Mouse (Mus musculus): Measurements from ENCODE around the gene Setd7. TPM values are rescaled to one million over a fixed set of nuclear protein-coding genes. Genes with fewer than 3 reads are reported as not detected.
A peak's percentile ranks its signal among the peaks of the same experiment; 100 is the strongest.

Gene Setd7
- polyA plus RNA-seq, 1 experiment from 2014 or later, result 3.5 TPM

DNA sequence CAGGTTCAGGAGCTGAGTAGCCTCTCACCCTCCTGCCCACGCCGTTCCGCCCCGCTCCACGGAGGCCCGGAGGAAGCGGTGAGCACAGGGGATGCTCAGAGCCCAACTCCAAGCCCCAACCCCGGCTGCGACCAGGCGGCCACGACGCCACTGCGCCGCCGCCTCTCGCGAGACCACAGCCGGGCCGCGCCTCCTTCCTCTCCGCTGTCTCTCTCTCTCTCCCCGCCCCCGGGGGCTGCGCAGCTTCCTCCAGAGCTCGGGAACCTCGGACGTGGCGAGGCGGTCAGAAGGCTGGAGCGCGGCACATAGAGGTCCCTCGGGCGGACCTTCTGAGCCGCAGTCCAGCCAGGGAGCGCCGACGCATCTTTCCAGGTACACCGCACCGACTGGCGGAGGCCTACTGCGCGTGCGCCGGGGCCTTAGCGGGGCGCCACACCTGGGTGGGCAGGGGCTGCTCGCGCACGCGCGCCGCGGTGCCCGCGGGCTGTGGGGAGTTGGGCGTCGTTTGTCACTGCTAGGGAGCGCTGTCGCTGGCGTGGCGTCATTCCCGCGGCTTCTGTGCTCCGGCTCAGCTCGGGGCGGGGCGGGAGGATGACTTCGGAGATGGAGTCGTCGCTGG, 76.8 kb downstream of the Setd7 start, which contains the start of gene Rab33b:
Gene Rab33b (plus strand): TSS at position 180 of the 619 bp plus-strand sequence.
- no peaks in the 10 kb centered on the region for H3K9me3 ChIP-seq
- H3K4me2 ChIP-seq (replicated peaks), result peak within 1 kb of the TSS; percentile 84
- H3K4me1 ChIP-seq, result peaks cover 23% of the 10 kb centered on the region
- WGBS, result under 1% methylated on average over 68 of the region's 70 CpGs
- H3K27ac ChIP-seq (replicated peaks), result peak within 1 kb of the TSS; percentile 92
- no peaks in the 10 kb centered on the region for H3K27me3 ChIP-seq
- 0 out of 2 replicates have a peak, but pooled peaks cover 4% of the 10 kb centered on the region for H3K36me3 ChIP-seq
- peak within 1 kb of the TSS; percentile 74 for H3K4me3 ChIP-seq
- H3K9ac ChIP-seq (replicated peaks), result peak within 1 kb of the TSS; percentile 82
- peak; percentile 92 for ATAC-seq (ENCODE audit: low FRiP score, low read depth)

- Histone ChIP-seq H3K4me3 (peak overlapping the region; percentile 74; the same call in 1 of the 2 replicates), H3K4me2 (replicated peaks) (peak overlapping the region; percentile 84), H3K36me3 (no peaks in the 10 kb centered on the region), H3K27ac (replicated peaks) (no peak overlapping the region), H3K9me3 (no peaks in the 10 kb centered on the region), H3K27me3 (no peaks in the 10 kb centered on the region), H3K9ac (replicated peaks) (peak overlapping the region; percentile 82; the same call in 1 of the 2 replicates), H3K4me1 (peaks cover 23% of the 10 kb centered on the region)
- no peak for ATAC-seq (ENCODE audit: low FRiP score, low read depth)
- 80% methylated on average over 3 of the region's 3 CpGs for WGBS
Observed at GRCm38 (mm10) chr3:51482781-51483180, 77.9 kb downstream of the Setd7 start.

DNA sequence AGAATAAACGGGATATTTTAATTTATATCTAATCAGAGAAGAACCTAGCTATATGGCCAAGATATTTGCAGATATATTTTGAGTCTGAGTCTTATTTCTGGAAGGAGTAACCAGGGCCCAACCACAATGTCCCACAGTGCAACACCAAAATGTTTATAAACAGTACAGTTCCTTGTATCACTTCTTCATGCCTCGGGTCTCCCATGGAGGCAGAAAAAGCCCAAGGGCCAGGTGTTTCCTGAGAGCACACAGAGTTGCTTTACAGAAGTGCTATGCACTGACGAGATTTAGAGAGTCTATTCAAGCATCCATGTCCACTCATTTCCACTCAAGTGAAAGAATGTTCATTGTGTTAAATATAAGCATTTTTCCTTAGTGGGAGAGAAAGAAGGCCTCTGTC, 78.8 kb downstream of the Setd7 start:
- peaks cover 23% of the 10 kb centered on the region for H3K4me1 ChIP-seq
- no peaks in the 10 kb centered on the region for H3K36me3 ChIP-seq
- no peak overlapping the region for H3K4me2 ChIP-seq (replicated peaks)
- no peak overlapping the region for H3K4me3 ChIP-seq
- H3K9me3 ChIP-seq, result no peaks in the 10 kb centered on the region
- 64% methylated on average over 3 of the region's 3 CpGs for WGBS
- ATAC-seq (ENCODE audit: low FRiP score, low read depth), result no peak
- no peaks in the 10 kb centered on the region for H3K27me3 ChIP-seq
- H3K27ac ChIP-seq (replicated peaks), result no peak overlapping the region
- no peak overlapping the region for H3K9ac ChIP-seq (replicated peaks)

DNA sequence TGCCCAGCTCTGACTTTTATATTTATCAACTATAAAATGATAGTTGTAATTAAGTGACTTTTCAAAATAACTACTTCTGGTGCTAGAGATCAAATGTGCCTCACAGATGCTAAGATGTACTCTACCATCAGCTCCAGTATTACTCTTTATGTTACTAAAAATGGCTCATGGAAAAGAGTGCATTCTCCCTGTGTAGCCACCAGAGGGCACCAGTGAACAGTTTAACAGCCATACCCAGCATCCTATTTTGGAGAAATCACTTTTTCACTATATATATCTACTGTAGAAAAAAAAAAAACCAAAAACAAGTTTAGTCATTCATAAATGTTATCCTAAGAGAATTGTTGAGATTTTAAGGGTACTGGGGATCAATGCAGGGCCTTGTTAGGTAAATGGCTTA, 79.6 kb downstream of the Setd7 start:
- H3K9me3 ChIP-seq, result no peaks in the 10 kb centered on the region
- ATAC-seq (ENCODE audit: low FRiP score, low read depth), result no peak
- H3K4me2 ChIP-seq (replicated peaks), result no peak overlapping the region
- no peak overlapping the region for H3K4me3 ChIP-seq
- no peak overlapping the region for H3K9ac ChIP-seq (replicated peaks)
- peaks cover 23% of the 10 kb centered on the region for H3K4me1 ChIP-seq
- no peaks in the 10 kb centered on the region for H3K36me3 ChIP-seq
- H3K27me3 ChIP-seq, result no peaks in the 10 kb centered on the region
- H3K27ac ChIP-seq (replicated peaks), result no peak overlapping the region

DNA sequence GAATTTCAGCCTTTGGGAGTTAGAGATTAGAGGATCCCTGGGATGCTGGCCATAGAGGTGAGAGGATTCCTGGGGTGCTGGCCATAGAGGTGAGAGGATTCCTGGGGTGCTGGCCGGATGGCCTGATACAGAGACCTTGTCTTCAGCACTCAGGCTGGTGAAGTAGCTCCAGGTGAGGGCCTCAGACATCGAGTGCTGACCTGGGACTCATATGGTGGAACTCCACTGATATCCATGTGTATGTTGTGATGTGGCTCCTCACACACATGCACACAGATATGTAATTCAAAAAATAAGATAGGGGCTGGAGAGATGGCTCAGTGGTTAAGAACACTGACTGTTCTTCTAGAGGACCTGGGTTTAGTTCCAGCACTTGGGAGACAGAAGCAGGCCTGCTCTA, 80.8 kb downstream of the Setd7 start:
- ATAC-seq (ENCODE audit: low FRiP score, low read depth), result no peak
- WGBS, result 54% methylated on average over 2 of the region's 2 CpGs
- Histone ChIP-seq H3K36me3 (0 out of 2 replicates have a peak, but pooled peaks cover 4% of the 10 kb centered on the region), H3K27ac (replicated peaks) (no peak overlapping the region), H3K9ac (replicated peaks) (no peak overlapping the region), H3K27me3 (no peaks in the 10 kb centered on the region), H3K4me1 (peaks cover 12% of the 10 kb centered on the region), H3K9me3 (no peaks in the 10 kb centered on the region), H3K4me2 (replicated peaks) (no peak overlapping the region), H3K4me3 (no peak overlapping the region)

GRCm38 (mm10) chr3:51475706-51476105, 85.0 kb downstream of the Setd7 start:
- Histone ChIP-seq H3K27me3 (no peaks in the 10 kb centered on the region), H3K27ac (replicated peaks) (no peak overlapping the region), H3K4me3 (no peak overlapping the region), H3K36me3 (peaks cover 37% of the 10 kb centered on the region), H3K4me1 (no peaks in the 10 kb centered on the region), H3K4me2 (replicated peaks) (no peak overlapping the region), H3K9ac (replicated peaks) (no peak overlapping the region), H3K9me3 (no peaks in the 10 kb centered on the region)
- no peak for ATAC-seq (ENCODE audit: low FRiP score, low read depth)
- WGBS, result 83% methylated on average over 4 of the region's 4 CpGs

- H3K4me1 ChIP-seq, result no peaks in the 10 kb centered on the region
- H3K27me3 ChIP-seq, result no peaks in the 10 kb centered on the region
- H3K9ac ChIP-seq (replicated peaks), result no peak overlapping the region
- WGBS, result 90% methylated on average over 2 of the region's 2 CpGs
- no peak for ATAC-seq (ENCODE audit: low FRiP score, low read depth)
- H3K36me3 ChIP-seq, result peaks cover 85% of the 10 kb centered on the region
- H3K27ac ChIP-seq (replicated peaks), result no peak overlapping the region
- H3K4me2 ChIP-seq (replicated peaks), result no peak overlapping the region
- no peaks in the 10 kb centered on the region for H3K9me3 ChIP-seq
- no peak overlapping the region for H3K4me3 ChIP-seq
Observed at GRCm38 (mm10) chr3:51468530-51468929, 92.1 kb downstream of the Setd7 start.

Other genes with a start within 250 kb of the Setd7 start
- 38.3 and 50.1 TPM in 2 replicates for gene Elf2, start 220.2 kb downstream of the Setd7 start, polyA plus RNA-seq (2016; fragmentation: Nextera tagmentation; extraction: Ambion mirVana)
- 11.7 and 19.2 TPM in 2 replicates for gene Mgarp, start 164.1 kb downstream of the Setd7 start, polyA plus RNA-seq (2016; fragmentation: Nextera tagmentation; extraction: Ambion mirVana)
- 707 and 785 TPM in 2 replicates for gene Ndufc1, start 151.9 kb downstream of the Setd7 start, polyA plus RNA-seq (2016; fragmentation: Nextera tagmentation; extraction: Ambion mirVana)
- 70.7 and 75.8 TPM in 2 replicates for gene Naa15, start 145.7 kb downstream of the Setd7 start, polyA plus RNA-seq (2016; fragmentation: Nextera tagmentation; extraction: Ambion mirVana)
- 17.9 and 19.7 TPM in 2 replicates for gene Rab33b, start 77.0 kb downstream of the Setd7 start, polyA plus RNA-seq (2016; fragmentation: Nextera tagmentation; extraction: Ambion mirVana)
- gene Mgst2, start 99.5 kb upstream of the Setd7 start, polyA plus RNA-seq (2016; fragmentation: Nextera tagmentation; extraction: Ambion mirVana), result 0.45 and 0.92 TPM in 2 replicates